Mouse (Mus musculus) bone marrow, adult 2 months (tissue): ENCODE data around the gene Slbp.

ENCODE experiments used
- CTCF ChIP-seq: fragments of 200-500 bp; IDR thresholded peaks from 2 replicates; pipeline ENCODE4 v1.5.1; 2011; ENCODE audit warnings: low read length, control low read depth; ENCODE audit not compliant: control insufficient read depth, insufficient read depth
- POLR2A ChIP-seq: fragments of 200-500 bp; IDR thresholded peaks from 2 replicates; pipeline ENCODE4 v1.6.1; 2011; ENCODE audit warnings: low read depth, mild to moderate bottlenecking, control low read depth, low read length, borderline replicate concordance; ENCODE audit not compliant: control insufficient read depth

GRCm38 (mm10) chr5:33678244-33678643, 25.9 kb upstream of the Slbp start:
- no peak for TF ChIP-seq CTCF
- TF ChIP-seq POLR2A: no peak
